ENCODE assay signal across 15 mouse cellular contexts in the genomic region with DNA sequence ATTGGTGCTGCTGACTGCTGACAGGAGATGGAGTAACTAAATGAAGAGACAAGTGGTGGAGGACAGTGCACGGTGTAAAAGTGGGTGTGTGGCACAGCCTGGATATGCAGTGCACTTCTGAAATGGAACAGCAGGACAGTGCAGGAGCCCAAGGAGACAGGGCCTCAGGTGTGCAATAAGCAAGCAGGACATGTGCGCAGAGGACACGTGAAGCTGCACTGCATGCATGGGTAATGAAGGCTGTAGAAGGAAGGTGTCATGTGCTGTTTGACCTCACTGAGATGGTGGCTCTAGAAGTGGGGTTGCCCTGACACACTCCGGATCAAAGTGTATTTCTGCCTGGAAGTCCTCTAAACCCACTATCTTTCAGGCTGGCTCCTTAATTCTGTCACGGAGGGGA. TPM values are rescaled to one million over a fixed set of nuclear protein-coding genes. Genes with fewer than 3 reads are reported as not detected.
DNase-seq lines count a peak whose midpoint lies in the region; ATAC-seq and TF ChIP-seq lines count a peak whose summit lies in the region.
"Had no signal": no experiment of that assay in that cellular context is flagged by ENCODE, and none has a peak within 500 bp of the region (broad histone marks: within the 10 kb centered on the region; RNA-seq: fewer than 3 reads in every experiment).

No protein-coding gene starts in this region.

- no peak overlapping the region for H3K4me3 ChIP-seq in forebrain, embryonic 16.5 days (replicated peaks; ENCODE audit: low read length)
- H3K4me3 ChIP-seq in forebrain, embryonic 15.5 days = no peak overlapping the region
- no peak overlapping the region for H3K4me3 ChIP-seq in kidney, embryonic 14.5 days (ENCODE audit: low read length)
- no peak overlapping the region for H3K4me3 ChIP-seq in stomach, postnatal 0 days (ENCODE audit: low read depth, low read length)
- H3K4me3 ChIP-seq: heart, embryonic 10.5 days; hindbrain, embryonic 10.5 days; layer of hippocampus, adult 2 months; midbrain, embryonic 15.5 days had no signal

- no peaks in the 10 kb centered on the region for H3K9me3 ChIP-seq in forebrain, embryonic 16.5 days (ENCODE audit: control insufficient read depth, low read length)
- no peaks in the 10 kb centered on the region for H3K9me3 ChIP-seq in forebrain, embryonic 15.5 days
- H3K9me3 ChIP-seq in kidney, embryonic 14.5 days (ENCODE audit: control insufficient read depth, low read length) = no peaks in the 10 kb centered on the region
- no peaks in the 10 kb centered on the region for H3K9me3 ChIP-seq in stomach, postnatal 0 days (ENCODE audit: control insufficient read depth, low read length)
- H3K9me3 ChIP-seq: heart, embryonic 10.5 days; hindbrain, embryonic 10.5 days; midbrain, embryonic 15.5 days had no signal

- H3K4me1 ChIP-seq in forebrain, embryonic 16.5 days (replicated peaks; ENCODE audit: control insufficient read depth, insufficient read depth, low read length) = no peaks in the 10 kb centered on the region
- H3K4me1 ChIP-seq in forebrain, embryonic 15.5 days = no peaks in the 10 kb centered on the region
- no peaks in the 10 kb centered on the region for H3K4me1 ChIP-seq in kidney, embryonic 14.5 days (ENCODE audit: control insufficient read depth, insufficient read depth, low read length)
- H3K4me1 ChIP-seq in stomach, postnatal 0 days (replicated peaks; ENCODE audit: control insufficient read depth, insufficient read depth) = no peaks in the 10 kb centered on the region

- no peak for TF ChIP-seq CTCF in stomach, postnatal 0 days (IDR thresholded peaks at IDR 0.05; ENCODE audit: low read depth)

- no peak for TF ChIP-seq EP300 in stomach, postnatal 0 days (optimal IDR thresholded peaks at IDR 0.05)

- H3K27me3 ChIP-seq in forebrain, embryonic 16.5 days (replicated peaks; ENCODE audit: control insufficient read depth, insufficient read depth, low read length) = no peaks in the 10 kb centered on the region
- no peaks in the 10 kb centered on the region for H3K27me3 ChIP-seq in forebrain, embryonic 15.5 days
- no peaks in the 10 kb centered on the region for H3K27me3 ChIP-seq in kidney, embryonic 14.5 days (ENCODE audit: control insufficient read depth, insufficient read depth, low read length)
- no peaks in the 10 kb centered on the region for H3K27me3 ChIP-seq in stomach, postnatal 0 days (ENCODE audit: control insufficient read depth, insufficient read depth, low read length)
- H3K27me3 ChIP-seq: midbrain, embryonic 15.5 days had no signal

- WGBS in forebrain, embryonic 16.5 days = 87% methylated on average over 5 of the region's 5 CpGs
- 88% methylated on average over 5 of the region's 5 CpGs for WGBS in forebrain, embryonic 15.5 days
- 72% methylated on average over 5 of the region's 5 CpGs for WGBS in kidney, embryonic 14.5 days
- WGBS in stomach, postnatal 0 days = 78% methylated on average over 5 of the region's 5 CpGs

- H3K9ac ChIP-seq in forebrain, embryonic 16.5 days (replicated peaks; ENCODE audit: low read depth, low read length) = no peak overlapping the region
- H3K9ac ChIP-seq in forebrain, embryonic 15.5 days (replicated peaks) = no peak overlapping the region
- H3K9ac ChIP-seq in kidney, embryonic 14.5 days (ENCODE audit: low read depth, low read length) = no peak overlapping the region
- H3K9ac ChIP-seq in stomach, postnatal 0 days (ENCODE audit: low read length) = no peak overlapping the region
- H3K9ac ChIP-seq: liver, embryonic 14.5 days; midbrain, embryonic 15.5 days had no signal

- peaks cover 6% of the 10 kb centered on the region; the same call in 1 of the 2 replicates for H3K36me3 ChIP-seq in forebrain, embryonic 16.5 days (ENCODE audit: control insufficient read depth, insufficient read depth)
- peaks cover 30% of the 10 kb centered on the region for H3K36me3 ChIP-seq in forebrain, embryonic 15.5 days
- H3K36me3 ChIP-seq in kidney, embryonic 14.5 days (ENCODE audit: control insufficient read depth, insufficient read depth, low read length) = peaks cover 22% of the 10 kb centered on the region; the same call in 1 of the 2 replicates
- peaks cover 10% of the 10 kb centered on the region for H3K36me3 ChIP-seq in stomach, postnatal 0 days (ENCODE audit: control insufficient read depth, insufficient read depth, low read length)

- peak; percentile 11; the same call in 1 of the 2 replicates for ATAC-seq in forebrain, embryonic 16.5 days
- no peak for ATAC-seq in forebrain, embryonic 15.5 days (replicated peaks)
- ATAC-seq in kidney, embryonic 14.5 days (ENCODE audit: low FRiP score, low TSS enrichment) = no peak
- ATAC-seq in stomach, postnatal 0 days (ENCODE audit: low FRiP score, low TSS enrichment) = no peak
- ATAC-seq: midbrain, embryonic 15.5 days had no signal

- H3K4me2 ChIP-seq in forebrain, embryonic 16.5 days (ENCODE audit: low read length) = no peak overlapping the region
- no peak overlapping the region for H3K4me2 ChIP-seq in forebrain, embryonic 15.5 days (replicated peaks)
- H3K4me2 ChIP-seq in kidney, embryonic 14.5 days (replicated peaks; ENCODE audit: low read depth, low read length) = no peak overlapping the region
- H3K4me2 ChIP-seq in stomach, postnatal 0 days (replicated peaks; ENCODE audit: low read depth) = no peak overlapping the region
- H3K4me2 ChIP-seq: midbrain, embryonic 15.5 days had no signal

- H3K27ac ChIP-seq in forebrain, embryonic 16.5 days (ENCODE audit: low read length) = no peak overlapping the region
- H3K27ac ChIP-seq in forebrain, embryonic 15.5 days (replicated peaks) = no peak overlapping the region
- 0 out of 2 replicates have a peak overlapping the region, but pooled peaks have one; percentile 37 for H3K27ac ChIP-seq in kidney, embryonic 14.5 days (ENCODE audit: low read depth, low read length)
- peak overlapping the region; percentile 61 for H3K27ac ChIP-seq in stomach, postnatal 0 days (replicated peaks)
- H3K27ac ChIP-seq: heart, embryonic 10.5 days; hindbrain, embryonic 10.5 days; layer of hippocampus, adult 2 months; liver, embryonic 14.5 days; midbrain, embryonic 15.5 days had no signal

- peak; percentile 34 to 42 for DNase-seq in spleen, postnatal 36 days (ENCODE audit: low spot score in 2 of 2)
- no peak for DNase-seq in spleen, adult 12 weeks (ENCODE audit: low spot score)
- no peak for DNase-seq in stomach, postnatal 0 days (ENCODE audit: low spot score)
- no peak for DNase-seq in testis, postnatal 10 days (ENCODE audit: low spot score)
- DNase-seq in ovary, postnatal 10 days (ENCODE audit: low spot score) = no peak
- DNase-seq: cerebellum, adult 11-12 months; lung, postnatal 36 days had no signal

RNA-seq across cellular contexts. Expression of gene Prodh, which starts 15.4 kb away (rescaled TPM):
- 4.1 and 4.2 TPM in 2 replicates for polyA plus RNA-seq in forebrain, embryonic 16.5 days (2015; fragmentation: Nextera tagmentation; extraction: Ambion mirVana)
- 2.9 and 3.7 TPM in 2 replicates for polyA plus RNA-seq in forebrain, embryonic 15.5 days (2015; fragmentation: Nextera tagmentation; extraction: Ambion mirVana)
- polyA plus RNA-seq in kidney, embryonic 14.5 days (2014; fragmentation: Nextera tagmentation; extraction: Ambion mirVana) = 21.5 and 21.6 TPM in 2 replicates
- 9.3 and 10.7 TPM in 2 replicates for polyA plus RNA-seq in stomach, postnatal 0 days (2015; fragmentation: Nextera tagmentation; extraction: Ambion mirVana)

RNA-seq across cellular contexts. Expression of gene Dgcr6, which starts 22.0 kb away (rescaled TPM):
- 145 and 156 TPM in 2 replicates for polyA plus RNA-seq in forebrain, embryonic 16.5 days (2015; fragmentation: Nextera tagmentation; extraction: Ambion mirVana)
- polyA plus RNA-seq in forebrain, embryonic 15.5 days (2015; fragmentation: Nextera tagmentation; extraction: Ambion mirVana) = 167 and 169 TPM in 2 replicates
- 99.0 and 101 TPM in 2 replicates for polyA plus RNA-seq in kidney, embryonic 14.5 days (2014; fragmentation: Nextera tagmentation; extraction: Ambion mirVana)
- 82.8 and 85.8 TPM in 2 replicates for polyA plus RNA-seq in stomach, postnatal 0 days (2015; fragmentation: Nextera tagmentation; extraction: Ambion mirVana)

RNA-seq across cellular contexts. Expression of gene Rtn4r, which starts 52.8 kb away (rescaled TPM):
- polyA plus RNA-seq in forebrain, embryonic 16.5 days (2015; fragmentation: Nextera tagmentation; extraction: Ambion mirVana) = 21.7 and 24.4 TPM in 2 replicates
- 18.1 and 21.9 TPM in 2 replicates for polyA plus RNA-seq in forebrain, embryonic 15.5 days (2015; fragmentation: Nextera tagmentation; extraction: Ambion mirVana)
- polyA plus RNA-seq in kidney, embryonic 14.5 days (2014; fragmentation: Nextera tagmentation; extraction: Ambion mirVana) = 3.6 and 4.7 TPM in 2 replicates
- 1.1 TPM in 2 replicates for polyA plus RNA-seq in stomach, postnatal 0 days (2015; fragmentation: Nextera tagmentation; extraction: Ambion mirVana)

Comparison
In these comparisons a context has a peak if more than half of its experiments do, and no peak if none do; other contexts are left out.
1. DNase-seq: peak in spleen, postnatal 36 days (2 of 2); none in spleen, adult 12 weeks (single experiment), stomach, postnatal 0 days (single experiment), testis, postnatal 10 days (single experiment) and ovary, postnatal 10 days (single experiment).
2. H3K27ac ChIP-seq: peak in kidney, embryonic 14.5 days (single experiment) and stomach, postnatal 0 days (single experiment); none in forebrain, embryonic 16.5 days (single experiment) and forebrain, embryonic 15.5 days (single experiment).